Mouse (Mus musculus): ENCODE measurements around the gene Gas8. TPM values are rescaled to one million over a fixed set of nuclear protein-coding genes. Genes with fewer than 3 reads are reported as not detected.

Gas8 gene
- polyA plus RNA-seq, 1 experiment: 2.1 TPM

Other genes with a start within 250 kb of the Gas8 start
- gene Fanca, start 200.3 kb upstream of the Gas8 start, polyA plus RNA-seq (2012; rRNA removed): 10.9 and 14.1 TPM in 2 replicates
- gene Spire2, start 186.1 kb upstream of the Gas8 start, polyA plus RNA-seq (2012; rRNA removed): 20.9 and 56.2 TPM in 2 replicates
- 82.6 and 128 TPM in 2 replicates for gene Tcf25, start 145.1 kb upstream of the Gas8 start, polyA plus RNA-seq (2012; rRNA removed)
- gene Mc1r, start 111.7 kb upstream of the Gas8 start, polyA plus RNA-seq (2012; rRNA removed): not detected in 2 replicates
- gene Tubb3, start 107.4 kb upstream of the Gas8 start, polyA plus RNA-seq (2012; rRNA removed): 5.5 and 9.5 TPM in 2 replicates
- gene Def8, start 95.3 kb upstream of the Gas8 start, polyA plus RNA-seq (2012; rRNA removed): 14.9 and 18.4 TPM in 2 replicates
- 10.5 and 16.6 TPM in 2 replicates for gene Afg3l1, start 40.9 kb upstream of the Gas8 start, polyA plus RNA-seq (2012; rRNA removed)
- 0.16 TPM in 1 of 2 replicates, not detected in the other for gene Dbndd1, start 3.4 kb upstream of the Gas8 start, polyA plus RNA-seq (2012; rRNA removed)
- gene Rhou, start 135.1 kb downstream of the Gas8 start, polyA plus RNA-seq (2012; rRNA removed): 18.3 and 35.3 TPM in 2 replicates

Measured in small intestine, adult 2 months (tissue).